Mouse (Mus musculus): ENCODE results near the gene B3galnt2. TPM values are rescaled to one million over a fixed set of nuclear protein-coding genes. Genes with fewer than 3 reads are reported as not detected.
"Not testable (repeated sequence)": the region's sequence is repeated elsewhere in the genome, so short reads cannot be mapped to it uniquely, and the experiment has no call there.

The B3galnt2 gene
- polyA plus RNA-seq, 1 experiment from 2014 or later = 9.7 TPM

DNA sequence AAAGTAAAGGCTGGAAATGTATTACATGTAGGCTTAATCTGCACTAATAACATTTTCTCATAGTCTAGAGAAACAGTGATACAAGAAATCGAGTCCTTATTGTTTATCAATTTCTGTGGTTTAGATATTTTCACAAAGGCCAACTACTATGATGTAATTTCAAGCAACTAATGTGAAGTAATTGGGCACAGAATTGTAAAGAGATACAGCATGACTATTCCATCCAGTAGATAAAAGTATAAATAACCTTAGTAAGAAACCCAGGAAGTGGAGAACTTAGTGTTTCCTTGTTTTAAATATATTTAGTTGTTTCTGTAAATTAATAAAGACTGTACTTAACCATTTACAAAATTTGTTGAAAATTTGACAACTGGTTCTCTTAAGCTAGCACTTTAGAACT is 15.5 kb downstream of the B3galnt2 start:
- ATAC-seq = no peak
- Histone ChIP-seq H3K36me3 (replicated peaks; ENCODE audit: insufficient read depth, low read length) (peaks cover 13% of the 10 kb centered on the region; the same call in 1 of the 2 replicates), H3K27me3 (ENCODE audit: insufficient read depth, low read length) (no peaks in the 10 kb centered on the region), H3K9me3 (ENCODE audit: low read length) (no peaks in the 10 kb centered on the region), H3K4me3 (ENCODE audit: low read depth, low read length) (no peak overlapping the region), H3K27ac (ENCODE audit: low read depth) (no peak overlapping the region), H3K9ac (replicated peaks) (no peak overlapping the region), H3K4me1 (ENCODE audit: insufficient read depth) (peaks cover 7% of the 10 kb centered on the region; the same call in 1 of the 2 replicates), H3K4me2 (ENCODE audit: low read depth, low read length) (no peak overlapping the region)
- WGBS (ENCODE audit: insufficient replicate concordance) = 64% methylated on average over 1 of the region's 1 CpGs
- no peak for TF ChIP-seq CTCF (IDR thresholded peaks at IDR 0.05; ENCODE audit: low read depth)
- TF ChIP-seq EP300 (IDR thresholded peaks at IDR 0.05; ENCODE audit: low read depth) = no peak
- no peak for DNase-seq

DNA sequence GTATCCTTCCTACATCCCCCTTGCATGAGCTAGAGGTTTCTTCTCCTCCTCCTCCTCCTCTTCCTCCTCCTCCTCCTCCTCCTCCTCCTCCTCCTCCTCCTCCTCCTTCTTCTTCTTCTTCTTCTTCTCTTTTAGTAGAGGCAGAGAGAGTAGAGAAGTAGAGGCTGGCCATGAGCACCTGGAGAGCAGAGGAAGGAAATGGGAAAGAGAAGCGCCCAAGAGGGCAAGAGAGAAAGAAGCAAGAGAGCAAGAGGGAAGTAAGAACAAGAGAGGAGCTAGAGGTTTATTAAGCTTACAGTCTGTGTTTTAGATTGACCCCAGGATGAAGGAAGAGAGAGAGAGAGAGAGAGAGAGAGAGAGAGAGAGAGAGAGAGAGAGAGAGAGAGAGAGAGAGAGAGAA is 27.6 kb downstream of the B3galnt2 start:
- not testable (repeated sequence) for H3K4me2 ChIP-seq (ENCODE audit: low read depth, low read length); H3K4me3 ChIP-seq (ENCODE audit: low read depth, low read length); H3K27me3 ChIP-seq (ENCODE audit: insufficient read depth, low read length); H3K9ac ChIP-seq (replicated peaks); H3K9me3 ChIP-seq (ENCODE audit: low read length); H3K36me3 ChIP-seq (replicated peaks; ENCODE audit: insufficient read depth, low read length); H3K27ac ChIP-seq (ENCODE audit: low read depth); H3K4me1 ChIP-seq (ENCODE audit: insufficient read depth); DNase-seq; ATAC-seq
- WGBS (ENCODE audit: insufficient replicate concordance) = 47% methylated on average over 1 of the region's 1 CpGs

DNA sequence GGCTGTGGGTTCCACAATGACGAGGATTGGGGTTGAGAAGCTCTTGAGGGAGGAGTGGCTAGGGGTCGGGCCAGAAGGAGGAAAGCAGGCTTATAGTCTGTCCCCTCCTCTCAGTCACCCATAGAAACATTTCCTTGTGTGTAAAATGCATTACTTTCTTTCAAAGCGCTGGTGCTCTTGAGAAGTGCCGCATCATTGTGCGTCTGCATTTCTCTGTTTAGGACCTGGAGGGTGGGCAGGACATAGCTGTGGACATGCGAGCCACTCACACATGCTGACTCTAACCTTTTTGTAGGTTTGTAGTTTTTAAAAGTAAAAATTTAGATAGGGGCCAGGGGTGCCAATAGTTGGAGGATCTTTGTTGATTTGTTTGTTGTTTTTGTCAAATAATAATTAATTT is 29.3 kb downstream of the B3galnt2 start:
- no peaks in the 10 kb centered on the region for H3K27me3 ChIP-seq (ENCODE audit: insufficient read depth, low read length)
- H3K27ac ChIP-seq (ENCODE audit: low read depth) = no peak overlapping the region
- ATAC-seq = no peak
- H3K36me3 ChIP-seq (replicated peaks; ENCODE audit: insufficient read depth, low read length) = peaks cover 9% of the 10 kb centered on the region; the same call in 1 of the 2 replicates
- no peak overlapping the region for H3K9ac ChIP-seq (replicated peaks)
- H3K4me3 ChIP-seq (ENCODE audit: low read depth, low read length) = no peak overlapping the region
- DNase-seq = no peak
- no peak for TF ChIP-seq EP300 (IDR thresholded peaks at IDR 0.05; ENCODE audit: low read depth)
- no peaks in the 10 kb centered on the region for H3K4me1 ChIP-seq (ENCODE audit: insufficient read depth)
- no peak overlapping the region for H3K4me2 ChIP-seq (ENCODE audit: low read depth, low read length)
- no peaks in the 10 kb centered on the region for H3K9me3 ChIP-seq (ENCODE audit: low read length)
- 83% methylated on average over 6 of the region's 6 CpGs for WGBS (ENCODE audit: insufficient replicate concordance)

DNA sequence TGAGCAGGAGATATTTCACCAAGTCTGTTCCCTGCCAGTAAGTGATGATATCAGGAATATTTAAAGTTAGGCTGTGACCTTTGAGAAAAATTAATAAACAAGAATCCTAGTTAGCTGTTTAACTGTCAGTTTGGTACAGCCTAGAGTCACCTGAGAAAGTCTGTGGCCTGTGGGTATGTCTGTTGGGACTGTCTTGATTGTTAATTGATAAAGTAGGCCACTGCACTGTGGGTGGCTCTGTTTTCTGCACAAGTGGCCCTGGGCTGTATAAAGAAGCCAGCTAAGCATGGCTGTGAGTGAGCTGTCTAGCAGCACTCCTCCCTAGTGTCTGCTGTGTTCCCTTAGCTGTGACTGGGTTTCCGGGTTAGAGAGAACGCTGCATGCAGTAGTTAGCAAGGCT is 34.9 kb downstream of the B3galnt2 start:
- Histone ChIP-seq H3K4me2 (ENCODE audit: low read depth, low read length) (no peak overlapping the region), H3K4me1 (ENCODE audit: insufficient read depth) (no peaks in the 10 kb centered on the region), H3K27me3 (ENCODE audit: insufficient read depth, low read length) (no peaks in the 10 kb centered on the region), H3K9me3 (ENCODE audit: low read length) (no peaks in the 10 kb centered on the region), H3K4me3 (ENCODE audit: low read depth, low read length) (no peak overlapping the region), H3K27ac (ENCODE audit: low read depth) (no peak overlapping the region), H3K36me3 (replicated peaks; ENCODE audit: insufficient read depth, low read length) (peaks cover 30% of the 10 kb centered on the region), H3K9ac (replicated peaks) (no peak overlapping the region)
- no peak for DNase-seq
- ATAC-seq = no peak
- 90% methylated on average over 2 of the region's 2 CpGs for WGBS (ENCODE audit: insufficient replicate concordance)
- no peak for TF ChIP-seq CTCF (IDR thresholded peaks at IDR 0.05; ENCODE audit: low read depth)
- no peak for TF ChIP-seq EP300 (IDR thresholded peaks at IDR 0.05; ENCODE audit: low read depth)

DNA sequence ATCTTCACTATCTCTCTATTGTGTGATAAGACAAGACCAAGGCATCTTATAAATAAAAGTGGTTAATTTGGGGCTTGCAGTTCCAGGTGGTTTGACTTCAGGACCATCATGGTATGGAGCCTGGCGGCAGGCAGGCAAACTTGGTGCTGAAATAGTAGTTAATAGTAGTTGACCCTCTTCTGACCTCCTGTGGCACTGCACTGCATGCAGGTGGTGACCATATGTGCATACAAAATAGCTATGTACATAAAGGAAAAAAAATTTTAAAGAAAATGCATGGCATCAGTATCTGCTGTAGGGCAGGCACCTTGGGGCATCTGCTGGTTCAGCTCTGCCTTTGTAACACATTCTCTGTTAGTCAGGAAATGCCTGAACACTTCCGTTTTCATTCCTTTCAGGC is 36.1 kb downstream of the B3galnt2 start:
- Histone ChIP-seq H3K9me3 (ENCODE audit: low read length) (no peaks in the 10 kb centered on the region), H3K4me1 (ENCODE audit: insufficient read depth) (no peaks in the 10 kb centered on the region), H3K27me3 (ENCODE audit: insufficient read depth, low read length) (no peaks in the 10 kb centered on the region), H3K27ac (ENCODE audit: low read depth) (no peak overlapping the region), H3K4me3 (ENCODE audit: low read depth, low read length) (no peak overlapping the region), H3K36me3 (replicated peaks; ENCODE audit: insufficient read depth, low read length) (peaks cover 42% of the 10 kb centered on the region), H3K4me2 (ENCODE audit: low read depth, low read length) (no peak overlapping the region), H3K9ac (replicated peaks) (no peak overlapping the region)
- TF ChIP-seq EP300 (IDR thresholded peaks at IDR 0.05; ENCODE audit: low read depth) (no peak), CTCF (IDR thresholded peaks at IDR 0.05; ENCODE audit: low read depth) (no peak)
- 80% methylated on average over 2 of the region's 2 CpGs for WGBS (ENCODE audit: insufficient replicate concordance)
- ATAC-seq = no peak
- DNase-seq = no peak

DNA sequence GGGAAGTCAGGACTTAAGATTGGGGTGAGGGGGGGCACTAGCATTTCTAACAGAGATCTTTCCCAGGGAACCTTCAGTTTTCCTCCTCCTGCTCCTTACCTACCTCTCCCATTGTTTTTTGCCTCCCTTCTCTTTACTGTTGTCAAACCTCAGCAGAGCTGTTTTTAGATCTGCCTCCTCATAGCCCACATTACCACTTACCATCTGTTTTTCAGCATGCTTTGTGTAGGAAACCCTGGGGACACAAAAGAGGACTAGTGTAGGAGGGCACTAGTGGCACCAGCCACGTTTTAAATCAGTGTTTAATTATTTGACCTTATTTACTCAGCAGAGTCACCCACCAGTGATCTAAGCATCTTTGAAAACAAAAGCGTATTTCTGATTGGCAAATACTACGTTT is 38.8 kb downstream of the B3galnt2 start:
- no peaks in the 10 kb centered on the region for H3K27me3 ChIP-seq (ENCODE audit: insufficient read depth, low read length)
- H3K4me1 ChIP-seq (ENCODE audit: insufficient read depth) = no peaks in the 10 kb centered on the region
- no peaks in the 10 kb centered on the region for H3K9me3 ChIP-seq (ENCODE audit: low read length)
- H3K36me3 ChIP-seq (replicated peaks; ENCODE audit: insufficient read depth, low read length) = peaks cover 60% of the 10 kb centered on the region
- TF ChIP-seq CTCF (IDR thresholded peaks at IDR 0.05; ENCODE audit: low read depth) = no peak
- no peak for TF ChIP-seq EP300 (IDR thresholded peaks at IDR 0.05; ENCODE audit: low read depth)
- WGBS (ENCODE audit: insufficient replicate concordance) = 76% methylated on average over 3 of the region's 3 CpGs
- H3K4me3 ChIP-seq (ENCODE audit: low read depth, low read length) = no peak overlapping the region
- H3K9ac ChIP-seq (replicated peaks) = no peak overlapping the region
- DNase-seq (no peak), ATAC-seq (no peak)
- no peak overlapping the region for H3K4me2 ChIP-seq (ENCODE audit: low read depth, low read length)
- no peak overlapping the region for H3K27ac ChIP-seq (ENCODE audit: low read depth)

DNA sequence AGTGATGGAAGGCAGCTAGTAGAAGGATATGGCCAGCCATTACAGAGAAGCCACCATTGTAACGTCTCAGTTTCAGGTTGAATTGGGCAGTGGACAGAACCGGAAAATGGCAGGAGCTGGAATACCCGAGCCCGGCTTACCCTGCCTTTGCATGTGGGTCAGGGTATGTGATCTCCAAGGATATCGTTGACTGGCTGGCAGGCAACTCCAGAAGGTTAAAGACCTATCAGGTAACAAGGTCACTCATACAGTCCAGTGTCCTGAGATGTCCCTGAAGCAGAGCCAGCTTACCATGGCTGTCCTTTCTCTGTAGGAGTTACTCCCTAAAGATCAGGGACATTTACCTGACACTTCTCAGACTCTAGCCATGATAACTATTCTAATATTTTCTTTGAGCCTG is 40.8 kb downstream of the B3galnt2 start:
- H3K27me3 ChIP-seq (ENCODE audit: insufficient read depth, low read length) = no peaks in the 10 kb centered on the region
- no peak overlapping the region for H3K4me3 ChIP-seq (ENCODE audit: low read depth, low read length)
- no peak overlapping the region for H3K27ac ChIP-seq (ENCODE audit: low read depth)
- ATAC-seq (no peak), DNase-seq (no peak)
- no peak for TF ChIP-seq EP300 (IDR thresholded peaks at IDR 0.05; ENCODE audit: low read depth)
- TF ChIP-seq CTCF (IDR thresholded peaks at IDR 0.05; ENCODE audit: low read depth) = no peak
- peaks cover 78% of the 10 kb centered on the region for H3K36me3 ChIP-seq (replicated peaks; ENCODE audit: insufficient read depth, low read length)
- WGBS (ENCODE audit: insufficient replicate concordance) = 87% methylated on average over 5 of the region's 5 CpGs
- no peak overlapping the region for H3K9ac ChIP-seq (replicated peaks)
- H3K4me2 ChIP-seq (ENCODE audit: low read depth, low read length) = no peak overlapping the region
- H3K4me1 ChIP-seq (ENCODE audit: insufficient read depth) = peaks cover 3% of the 10 kb centered on the region; the same call in 1 of the 2 replicates
- no peaks in the 10 kb centered on the region for H3K9me3 ChIP-seq (ENCODE audit: low read length)
